Mouse (Mus musculus): ENCODE measurements around the gene Eef1e1. TPM values are rescaled to one million over a fixed set of nuclear protein-coding genes. Genes with fewer than 3 reads are reported as not detected.

Eef1e1 gene
- total and polyA plus RNA-seq, 3 experiments = 194 to 218 TPM; not detected in 1

GRCm38 (mm10) chr13:38658528-38659280 lies at the start of gene Eef1e1 (continued):
- TF ChIP-seq SIN3A (IDR thresholded peaks at IDR 0.05; ENCODE audit: low read length) (peak; percentile 63), RCOR1 (IDR thresholded peaks at IDR 0.05; ENCODE audit: low read depth, low read length) (no peak), MAFK (IDR thresholded peaks at IDR 0.05; ENCODE audit: borderline replicate concordance, low read depth, low read length) (no peak), MYB (IDR thresholded peaks at IDR 0.05; ENCODE audit: low read depth, low read length) (no peak)

- no peak for DNase-seq (ENCODE audit: low read depth, low spot score)
- TF ChIP-seq POLR2AphosphoS5 (IDR thresholded peaks at IDR 0.05; ENCODE audit: borderline replicate concordance, low read depth, low read length) = no peak
- TF ChIP-seq ZMIZ1 (IDR thresholded peaks at IDR 0.05; ENCODE audit: low read depth, low read length) = no peak
- TF ChIP-seq NRF1 (IDR thresholded peaks at IDR 0.05; ENCODE audit: insufficient read depth, low read depth, low read length, poor library complexity, severe bottlenecking) = no peak
- TF ChIP-seq ZC3H11A (IDR thresholded peaks at IDR 0.05; ENCODE audit: low read depth, low read length) = no peak
- no peak for TF ChIP-seq SIN3A (IDR thresholded peaks at IDR 0.05; ENCODE audit: low read length)
- TF ChIP-seq SMC3 (IDR thresholded peaks at IDR 0.05; ENCODE audit: low read depth, low read length) = no peak
- TF ChIP-seq MYC (IDR thresholded peaks at IDR 0.05; ENCODE audit: low read depth, low read length) = no peak
- no peak for TF ChIP-seq MXI1 (IDR thresholded peaks at IDR 0.05; ENCODE audit: low read depth, low read length)
- no peak for TF ChIP-seq POLR2A (IDR thresholded peaks at IDR 0.05; ENCODE audit: control insufficient read depth in 1 of 2, insufficient read depth in 1 of 2, low read depth in 1 of 2, low read length in 2 of 2, poor library complexity in 1 of 2)
- H3K36me3 ChIP-seq (ENCODE audit: control insufficient read depth in 1 of 2, insufficient read depth in 2 of 2, low read length in 2 of 2) = no peaks in the 10 kb centered on the region
These were observed 32.0 kb upstream of the Eef1e1 start for GRCm38 (mm10) chr13:38690845-38691244.

GRCm38 (mm10) chr13:38690028-38690427 lies 31.2 kb upstream of the Eef1e1 start:
- H3K9ac ChIP-seq (ENCODE audit: control insufficient read depth, low read depth, low read length, poor library complexity, severe bottlenecking) = no peak overlapping the region
- no peak for TF ChIP-seq E2F4 (IDR thresholded peaks at IDR 0.05; ENCODE audit: borderline replicate concordance, low read depth, low read length)
- TF ChIP-seq EP300 (IDR thresholded peaks at IDR 0.05; ENCODE audit: low read depth in 1 of 2, low read length in 2 of 2) = no peak
- TF ChIP-seq CTCF (IDR thresholded peaks at IDR 0.05 in 2 of 3, conservative IDR thresholded peaks at IDR 0.05 in 1 of 3; ENCODE audit: control insufficient read depth in 1 of 3, insufficient read depth in 1 of 3, low read depth in 2 of 3, low read length in 3 of 3, poor library complexity in 1 of 3, severe bottlenecking in 1 of 3) = peak in 2 of 3 experiments; percentile 36 to 64; a peak in 3 of 6 replicates
- TF ChIP-seq ZNF384 (IDR thresholded peaks at IDR 0.05; ENCODE audit: low read depth, low read length) = peak; percentile 63
- TF ChIP-seq SMC3 (IDR thresholded peaks at IDR 0.05; ENCODE audit: low read depth, low read length) = peak; percentile 51
- no peak for TF ChIP-seq KAT2A (conservative IDR thresholded peaks at IDR 0.05; ENCODE audit: low read depth, low read length)
- no peak for TF ChIP-seq MYC (IDR thresholded peaks at IDR 0.05; ENCODE audit: low read depth, low read length)
- peak; percentile 74 for TF ChIP-seq RAD21 (IDR thresholded peaks at IDR 0.05; ENCODE audit: low read depth, low read length)
- H3K27me3 ChIP-seq (ENCODE audit: control insufficient read depth in 1 of 2, insufficient read depth in 2 of 2, low read length in 2 of 2) = peaks cover 3 to 5% of the 10 kb centered on the region in 2 experiments
- H3K4me1 ChIP-seq (ENCODE audit: control insufficient read depth in 1 of 2, insufficient read depth in 2 of 2, low read length in 2 of 2) = no peaks in the 10 kb centered on the region
- H3K4me3 ChIP-seq (ENCODE audit: control insufficient read depth in 1 of 2, insufficient read depth in 1 of 2, low read depth in 2 of 2, low read length in 2 of 2) = no peak overlapping the region
- H3K27ac ChIP-seq (ENCODE audit: control insufficient read depth, low read depth, low read length) = no peak overlapping the region
- no peaks in the 10 kb centered on the region for H3K79me2 ChIP-seq (ENCODE audit: control insufficient read depth, insufficient read depth, low read length, poor library complexity)
- peak; percentile 19 for DNase-seq (ENCODE audit: low read depth, low spot score)
- no peaks in the 10 kb centered on the region for H3K36me3 ChIP-seq (ENCODE audit: control insufficient read depth in 1 of 2, insufficient read depth in 2 of 2, low read length in 2 of 2)
- H3K9me3 ChIP-seq (replicated peaks; ENCODE audit: insufficient read depth, low read length) = no peaks in the 10 kb centered on the region

More at GRCm38 (mm10) chr13:38690845-38691244, 32.0 kb upstream of the Eef1e1 start:
- peaks cover 3 to 5% of the 10 kb centered on the region in 2 experiments for H3K27me3 ChIP-seq (ENCODE audit: control insufficient read depth in 1 of 2, insufficient read depth in 2 of 2, low read length in 2 of 2)
- H3K4me1 ChIP-seq (ENCODE audit: control insufficient read depth in 1 of 2, insufficient read depth in 2 of 2, low read length in 2 of 2) = no peaks in the 10 kb centered on the region
- H3K79me2 ChIP-seq (ENCODE audit: control insufficient read depth, insufficient read depth, low read length, poor library complexity) = no peaks in the 10 kb centered on the region
- H3K27ac ChIP-seq (ENCODE audit: control insufficient read depth, low read depth, low read length) = no peak overlapping the region
- no peak overlapping the region for H3K9ac ChIP-seq (ENCODE audit: control insufficient read depth, low read depth, low read length, poor library complexity, severe bottlenecking)
- H3K4me3 ChIP-seq (ENCODE audit: control insufficient read depth in 1 of 2, insufficient read depth in 1 of 2, low read depth in 2 of 2, low read length in 2 of 2) = no peak overlapping the region
- no peaks in the 10 kb centered on the region for H3K9me3 ChIP-seq (replicated peaks; ENCODE audit: insufficient read depth, low read length)
